Mouse (Mus musculus) urinary bladder, postnatal 4 days (tissue): Measurements from ENCODE around the gene Slc32a1.

Experiments used
- DNase-seq, 2 experiments: peaks; one replicate each; pipeline ENCODE4 v3.0.0; 2021 to 2022; ENCODE audit warnings: low spot score in 2 of 2

Slc32a1 gene

DNA sequence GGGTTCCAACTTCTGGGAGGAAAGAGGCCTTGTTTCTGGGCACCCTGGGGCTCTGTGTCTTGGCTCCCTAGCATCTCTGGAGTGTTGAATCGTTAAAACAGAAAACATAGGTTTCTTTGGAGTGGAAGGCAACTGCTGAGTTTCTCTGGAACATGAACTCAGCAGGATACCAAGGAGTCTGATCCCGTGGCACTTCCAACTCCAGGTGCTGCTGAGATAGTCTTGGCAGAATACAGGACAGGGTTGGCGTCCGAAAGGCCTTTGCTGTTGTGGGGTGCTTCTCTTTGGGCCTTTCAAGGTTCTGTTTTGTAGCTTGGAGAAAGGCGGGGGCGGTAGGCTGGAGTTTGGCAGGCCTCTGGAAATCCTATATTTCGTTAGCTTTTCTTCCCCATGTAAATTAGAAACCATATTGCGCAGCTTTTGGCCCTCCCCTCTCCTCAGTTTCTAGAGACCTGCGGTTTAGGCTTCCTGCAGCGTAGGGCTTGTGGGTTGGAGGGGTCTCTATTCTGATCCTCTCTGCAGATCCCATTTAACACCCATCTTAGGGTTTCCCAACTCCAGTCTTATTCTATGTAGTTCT lies 2.2 kb downstream of the Slc32a1 start:
- no peak for DNase-seq

DNA sequence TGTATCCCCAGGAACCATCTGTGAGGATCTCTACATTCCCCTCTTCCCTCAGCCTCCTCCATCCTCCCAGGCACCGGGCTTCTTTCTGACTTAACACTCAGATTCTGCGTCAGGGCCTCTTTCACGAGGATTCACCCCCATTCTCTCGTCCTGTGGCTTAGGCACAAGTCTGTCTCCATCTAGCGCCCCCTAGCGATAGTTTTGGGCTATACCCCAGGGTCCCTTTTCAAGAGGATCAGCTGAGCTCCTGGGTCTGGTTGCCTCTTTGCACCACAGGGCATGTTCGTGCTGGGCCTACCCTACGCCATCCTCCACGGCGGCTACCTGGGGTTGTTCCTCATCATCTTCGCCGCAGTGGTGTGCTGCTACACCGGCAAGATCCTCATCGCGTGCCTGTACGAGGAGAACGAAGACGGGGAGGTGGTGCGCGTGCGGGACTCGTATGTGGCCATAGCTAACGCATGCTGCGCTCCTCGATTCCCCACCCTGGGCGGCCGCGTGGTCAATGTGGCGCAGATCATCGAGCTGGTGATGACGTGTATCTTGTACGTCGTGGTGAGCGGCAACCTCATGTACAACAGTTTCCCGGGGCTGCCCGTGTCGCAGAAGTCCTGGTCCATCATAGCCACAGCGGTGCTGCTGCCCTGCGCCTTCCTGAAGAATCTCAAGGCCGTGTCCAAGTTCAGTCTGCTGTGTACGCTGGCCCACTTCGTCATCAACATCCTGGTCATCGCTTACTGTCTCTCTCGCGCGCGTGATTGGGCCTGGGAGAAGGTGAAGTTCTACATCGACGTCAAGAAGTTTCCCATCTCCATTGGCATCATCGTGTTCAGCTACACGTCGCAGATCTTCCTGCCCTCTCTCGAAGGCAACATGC lies 3.2 kb downstream of the Slc32a1 start:
- DNase-seq, result no peak

DNA sequence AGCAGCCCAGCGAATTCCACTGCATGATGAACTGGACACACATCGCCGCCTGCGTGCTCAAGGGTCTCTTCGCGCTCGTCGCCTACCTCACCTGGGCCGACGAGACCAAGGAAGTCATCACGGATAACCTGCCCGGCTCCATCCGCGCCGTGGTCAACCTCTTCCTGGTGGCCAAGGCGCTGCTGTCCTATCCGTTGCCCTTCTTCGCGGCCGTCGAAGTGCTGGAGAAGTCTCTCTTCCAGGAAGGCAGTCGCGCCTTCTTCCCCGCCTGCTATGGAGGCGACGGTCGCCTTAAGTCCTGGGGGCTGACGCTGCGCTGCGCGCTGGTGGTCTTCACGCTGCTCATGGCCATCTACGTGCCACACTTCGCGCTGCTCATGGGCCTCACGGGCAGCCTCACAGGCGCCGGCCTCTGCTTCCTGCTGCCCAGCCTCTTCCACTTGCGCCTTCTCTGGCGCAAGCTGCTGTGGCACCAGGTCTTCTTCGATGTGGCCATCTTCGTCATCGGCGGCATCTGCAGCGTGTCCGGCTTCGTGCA lies 3.9 kb downstream of the Slc32a1 start:
- no peak for DNase-seq

GRCm38 (mm10) chr2:158615161-158615680 lies 4.7 kb downstream of the Slc32a1 start:
- DNase-seq, result no peak

DNA sequence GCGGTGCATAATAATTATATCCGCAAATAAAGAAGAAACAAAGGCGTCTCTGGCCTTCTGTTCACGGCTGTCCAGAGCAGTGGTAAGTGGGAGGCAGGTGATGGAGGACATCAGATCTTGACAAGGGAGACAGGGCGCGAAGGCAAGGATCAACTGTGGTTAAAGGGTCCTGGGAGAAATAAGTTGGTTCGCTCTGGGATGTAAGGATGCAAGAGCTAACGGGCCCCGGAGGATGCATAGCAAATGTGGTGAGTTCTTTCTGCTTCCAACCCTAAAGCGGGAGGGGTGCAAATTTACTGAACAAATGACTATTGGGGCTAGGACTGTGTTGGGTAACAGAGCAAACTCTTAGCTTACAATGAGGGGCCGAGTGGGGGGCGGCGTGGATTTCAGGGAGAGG lies 5.1 kb downstream of the Slc32a1 start:
- no peak for DNase-seq

DNA sequence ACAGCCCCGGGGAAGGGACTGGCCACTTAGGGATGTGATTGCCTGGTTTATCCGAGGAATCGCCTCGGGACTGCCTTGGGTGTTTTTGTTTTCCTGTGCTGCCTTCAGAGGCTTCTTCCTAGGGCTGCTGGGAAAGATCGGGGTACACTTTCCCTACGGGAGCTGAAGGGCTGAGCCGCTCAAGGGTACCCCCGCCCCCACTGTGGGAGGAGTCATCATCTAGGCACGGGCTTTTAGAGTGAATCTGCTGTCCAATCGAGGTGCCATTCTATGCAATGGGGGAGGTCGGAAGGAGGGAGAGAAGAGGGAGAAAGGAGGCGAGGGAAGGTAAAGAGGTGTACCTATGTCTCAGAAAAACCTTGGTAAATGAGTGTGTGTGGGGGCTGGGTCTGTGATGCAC lies 5.7 kb downstream of the Slc32a1 start:
- DNase-seq, result no peak

DNA sequence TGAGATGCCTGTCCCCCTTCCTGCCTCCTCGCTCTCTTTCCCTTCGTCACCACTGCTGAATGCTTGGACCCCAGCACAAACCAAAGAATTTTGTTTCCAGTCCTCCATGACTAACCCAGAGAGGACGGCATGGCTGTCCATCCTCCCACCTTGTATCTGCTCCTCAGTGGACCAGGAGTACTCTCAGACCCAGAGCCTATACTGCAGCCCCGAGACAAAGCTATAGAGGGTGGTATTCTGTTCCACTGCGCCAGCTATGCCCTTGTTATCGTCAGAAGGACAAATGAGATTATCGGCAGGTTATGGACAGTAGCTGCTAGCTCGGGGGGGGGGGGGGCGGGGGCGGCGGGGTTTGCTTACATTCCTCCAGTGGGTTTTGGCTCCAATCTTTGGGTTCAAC lies 6.2 kb downstream of the Slc32a1 start:
- no peak for DNase-seq

- DNase-seq, result peak; percentile 87 to 93
These were observed 14.2 kb downstream of the Slc32a1 start, which contains the start of gene Actr5 for GRCm38 (mm10) chr2:158624718-158625222. Gene Actr5, plus strand, starts transcription at chr2:158624888.

DNA sequence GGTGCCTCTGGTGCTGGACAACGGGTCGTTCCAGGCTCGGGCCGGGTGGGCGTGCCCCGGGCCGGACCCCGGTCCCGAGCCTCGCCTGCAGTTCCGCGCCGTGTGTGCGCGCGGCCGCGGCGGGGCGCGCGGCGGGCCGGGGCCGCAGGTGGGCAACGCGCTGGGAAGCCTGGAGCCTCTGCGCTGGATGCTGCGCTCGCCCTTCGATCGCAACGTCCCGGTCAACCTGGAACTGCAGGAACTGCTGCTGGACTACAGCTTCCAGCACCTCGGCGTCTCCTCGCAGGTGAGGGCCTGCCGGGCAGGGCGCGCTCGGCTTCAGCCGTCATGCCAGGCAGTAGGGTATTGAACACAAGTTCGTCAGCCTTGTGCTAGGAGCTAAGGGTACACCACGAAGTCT lies 14.7 kb downstream of the Slc32a1 start:
- DNase-seq, result no peak

- no peak for DNase-seq
These were observed 15.1 kb downstream of the Slc32a1 start for GRCm38 (mm10) chr2:158625697-158626096.

DNA sequence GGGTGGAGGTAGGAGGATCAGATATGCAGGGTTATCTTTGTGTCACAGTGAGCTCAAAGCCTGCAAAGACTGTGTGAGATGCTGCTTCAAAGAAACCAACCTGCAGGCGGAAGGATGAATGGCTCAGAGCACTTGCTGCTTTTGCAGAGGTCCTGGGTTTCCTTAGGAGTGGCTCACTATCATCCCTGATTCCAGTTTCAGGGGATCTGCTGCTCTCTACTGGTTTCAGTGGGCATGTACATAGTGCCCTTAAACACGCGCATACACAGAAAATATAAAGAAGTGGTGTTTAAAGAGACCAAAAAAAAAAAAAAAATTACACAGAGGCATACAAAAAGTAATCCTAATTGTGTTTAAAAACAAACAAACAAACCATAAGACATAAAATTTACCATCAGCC lies 18.3 kb downstream of the Slc32a1 start:
- DNase-seq, result no peak

DNA sequence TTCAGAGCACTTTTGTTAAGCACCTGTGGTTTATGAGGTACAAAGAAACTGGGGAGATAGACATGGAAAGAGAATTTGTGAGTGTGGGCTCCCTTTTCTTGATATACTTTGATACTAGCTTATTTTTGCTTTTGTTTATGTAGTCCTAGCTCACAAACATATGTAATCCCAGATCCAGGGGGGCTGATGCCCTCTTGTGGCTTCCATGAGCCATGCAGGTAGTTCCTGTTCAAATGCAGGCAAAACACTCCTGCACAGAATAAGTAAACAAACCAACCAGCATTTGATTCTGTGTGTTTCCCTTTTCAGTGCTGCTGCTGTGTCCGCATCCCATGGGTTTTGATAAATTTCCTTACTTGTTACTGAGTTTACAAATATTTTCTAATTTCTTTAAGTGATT lies 18.8 kb downstream of the Slc32a1 start:
- no peak for DNase-seq

DNA sequence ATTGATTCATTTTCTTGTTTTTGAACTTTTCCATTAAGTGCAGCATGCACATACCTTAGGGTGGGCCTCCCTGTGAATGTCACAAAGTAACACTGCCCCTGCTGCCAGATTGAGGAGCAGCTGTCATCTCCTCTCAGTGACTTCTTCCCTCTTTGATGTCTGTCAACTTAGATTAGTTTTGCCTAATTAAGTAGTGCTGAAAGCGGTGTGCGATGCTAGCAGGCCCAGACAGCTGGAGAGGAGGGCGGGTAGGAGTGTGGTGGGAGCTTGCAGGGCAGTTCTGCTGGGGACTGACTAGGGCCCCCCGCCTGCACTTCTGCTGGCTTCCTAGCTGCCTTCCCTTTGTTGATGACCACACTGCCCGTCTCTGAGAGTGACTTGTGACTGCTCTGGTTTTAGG lies 21.3 kb downstream of the Slc32a1 start:
- DNase-seq, result no peak

DNA sequence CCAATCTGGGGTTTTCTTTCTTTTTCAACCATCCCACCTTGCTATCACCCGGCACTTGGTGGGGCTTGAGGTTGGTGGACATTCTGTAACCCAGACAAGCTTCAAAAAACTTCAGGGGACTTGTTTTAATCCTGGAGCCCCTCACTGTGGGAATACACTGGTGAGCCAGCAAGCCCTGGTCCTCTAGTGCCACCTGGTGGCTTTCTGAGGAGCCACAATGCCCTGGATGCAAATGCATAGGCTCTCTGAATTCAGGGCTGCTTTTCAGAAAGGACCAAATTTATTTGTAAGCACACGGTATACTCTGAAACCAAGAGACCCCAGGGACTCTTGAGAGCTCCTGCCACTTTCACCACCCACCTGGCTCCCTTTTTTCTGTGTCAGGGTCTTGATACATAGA lies 31.3 kb downstream of the Slc32a1 start:
- DNase-seq, result peak in 1 of 2 experiments; percentile 68

- DNase-seq, result no peak
These were observed 32.0 kb downstream of the Slc32a1 start for GRCm38 (mm10) chr2:158642587-158642986.

DNA sequence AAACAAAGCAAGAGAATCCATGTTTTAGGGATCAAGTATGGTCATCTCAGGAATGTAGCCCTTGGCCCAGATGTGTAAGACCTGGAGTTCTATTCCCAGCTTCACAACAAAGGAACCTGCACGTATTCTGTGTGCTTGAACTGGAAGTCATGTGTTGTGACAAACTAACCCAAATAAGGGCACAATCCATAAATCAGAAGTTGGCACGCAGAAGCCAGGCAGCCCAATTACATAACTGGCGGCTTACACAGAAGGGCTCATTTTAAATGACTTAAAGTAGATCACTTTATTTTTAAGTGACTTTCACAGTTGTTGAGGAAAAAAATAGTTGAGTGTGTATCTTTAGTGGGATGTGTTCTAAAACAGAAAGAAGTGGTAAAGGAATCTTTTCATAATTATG lies 33.2 kb downstream of the Slc32a1 start:
- no peak for DNase-seq

GRCm38 (mm10) chr2:158651159-158651908 lies 40.8 kb downstream of the Slc32a1 start:
- no peak for DNase-seq

- peak in 1 of 2 experiments; percentile 71 for DNase-seq
These were observed 42.4 kb downstream of the Slc32a1 start for GRCm38 (mm10) chr2:158652985-158653384.

DNA sequence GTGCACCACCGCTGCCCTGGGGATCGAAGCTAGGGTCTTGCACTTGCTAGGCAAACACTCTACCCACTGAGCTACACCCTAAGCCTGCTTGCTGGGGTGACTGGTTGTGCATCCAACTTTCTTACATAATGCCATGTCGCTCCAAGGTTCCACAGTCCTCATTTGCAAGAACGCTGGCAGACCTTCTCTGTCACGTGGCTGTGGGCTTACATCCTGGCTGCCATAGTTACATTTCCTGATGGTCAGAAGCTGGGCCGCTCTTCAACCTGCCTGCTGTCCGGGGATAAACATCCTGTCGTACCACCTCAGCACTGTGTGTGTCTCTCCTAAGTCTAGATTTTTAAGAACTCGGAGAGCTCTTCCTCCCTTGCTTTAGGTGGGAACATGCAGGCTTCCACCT lies 44.1 kb downstream of the Slc32a1 start:
- DNase-seq, result no peak

DNA sequence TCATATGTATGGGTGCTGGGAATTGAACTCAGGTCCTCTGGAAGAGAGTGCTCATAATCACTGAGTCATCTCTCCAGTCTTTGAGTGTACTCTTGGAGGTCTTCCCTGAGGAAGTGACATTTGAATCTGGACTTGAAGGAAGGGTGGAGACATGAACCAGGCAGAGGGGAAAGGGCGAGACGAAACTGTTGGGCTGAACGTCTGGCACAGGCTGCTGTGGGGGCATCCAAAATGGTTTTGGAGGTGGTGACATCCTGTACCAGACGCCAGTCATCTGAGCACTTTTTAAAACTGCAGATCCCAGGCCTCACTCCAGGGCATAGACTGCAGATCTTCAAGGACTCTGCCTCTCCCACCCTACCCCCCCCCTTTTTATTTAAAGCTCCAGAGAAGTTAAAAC lies 45.2 kb downstream of the Slc32a1 start:
- DNase-seq, result no peak

GRCm38 (mm10) chr2:158658822-158659221 lies 48.3 kb downstream of the Slc32a1 start:
- no peak for DNase-seq

DNA sequence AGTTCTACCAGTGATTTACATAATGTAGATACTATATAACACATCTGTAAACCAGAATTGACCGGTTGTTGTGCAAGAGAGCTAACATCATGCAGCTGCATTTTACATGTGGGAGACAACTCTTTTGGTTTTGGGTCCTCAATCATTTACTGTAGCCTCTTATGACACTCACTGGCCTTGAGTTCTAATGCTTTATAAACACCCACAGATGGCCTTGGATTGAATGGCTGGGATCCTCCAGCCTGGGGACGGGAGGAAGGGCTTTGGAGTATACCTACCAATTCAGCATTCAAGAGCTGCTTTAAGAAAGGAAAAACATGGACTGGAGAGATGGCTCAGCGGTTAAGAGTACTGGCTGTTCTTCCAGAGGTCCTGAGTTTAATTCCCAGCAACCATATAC lies 48.8 kb downstream of the Slc32a1 start:
- DNase-seq, result no peak
